Mouse (Mus musculus) testis, postnatal 10 days (tissue): Measurements from ENCODE around the gene Hirip3.
"Not testable (repeated sequence)": the region's sequence is repeated elsewhere in the genome, so short reads cannot be mapped to it uniquely, and the experiment has no call there.

Experiments used
- DNase-seq: peaks from one replicate; pipeline ENCODE4 v3.0.0; 2021; ENCODE audit warnings: low spot score

Gene Hirip3

GRCm38 (mm10) chr7:126855641-126856040 lies 6.1 kb upstream of the Hirip3 start:
- DNase-seq = no peak

GRCm38 (mm10) chr7:126856741-126857420 lies 4.9 kb upstream of the Hirip3 start:
- no peak for DNase-seq

GRCm38 (mm10) chr7:126860987-126861386 lies 785 bp upstream of the Hirip3 start:
- no peak for DNase-seq

GRCm38 (mm10) chr7:126862147-126862784 lies 494 bp downstream of the Hirip3 start, which contains the start of gene Ino80e:
Ino80e (minus strand) TSS chr7:126862377.
- peak; percentile 96 for DNase-seq

GRCm38 (mm10) chr7:126863791-126864190 lies 2.0 kb downstream of the Hirip3 start:
- DNase-seq = no peak

GRCm38 (mm10) chr7:126867534-126867933 lies 5.8 kb downstream of the Hirip3 start:
- DNase-seq = no peak

GRCm38 (mm10) chr7:126868003-126868402 lies 6.2 kb downstream of the Hirip3 start:
- no peak for DNase-seq

GRCm38 (mm10) chr7:126869780-126870519 lies 8.2 kb downstream of the Hirip3 start:
- no peak for DNase-seq

- DNase-seq = no peak
Measured at GRCm38 (mm10) chr7:126870520-126870891, 8.7 kb downstream of the Hirip3 start.

- no peak for DNase-seq
Measured at GRCm38 (mm10) chr7:126877239-126877638, 15.5 kb downstream of the Hirip3 start.

- DNase-seq = no peak
Measured at GRCm38 (mm10) chr7:126881040-126881439, 19.3 kb downstream of the Hirip3 start.

GRCm38 (mm10) chr7:126883731-126884181 lies 22.0 kb downstream of the Hirip3 start:
- DNase-seq = peak; percentile 47

- peak; percentile 97 for DNase-seq
Measured at GRCm38 (mm10) chr7:126884286-126885164, 22.8 kb downstream of the Hirip3 start, which contains the start of gene Taok2. Taok2 (minus strand) TSS chr7:126884703.

GRCm38 (mm10) chr7:126887281-126887680 lies 25.5 kb downstream of the Hirip3 start:
- DNase-seq = no peak

- DNase-seq = no peak
Measured at GRCm38 (mm10) chr7:126888852-126889251, 27.1 kb downstream of the Hirip3 start.

- DNase-seq = peak; percentile 47
Measured at GRCm38 (mm10) chr7:126896912-126897311, 35.1 kb downstream of the Hirip3 start.

GRCm38 (mm10) chr7:126897390-126898101 lies 35.8 kb downstream of the Hirip3 start:
- no peak for DNase-seq

- peak; percentile 99 for DNase-seq
Measured at GRCm38 (mm10) chr7:126898102-126898990, 36.6 kb downstream of the Hirip3 start.

- not testable (repeated sequence) for DNase-seq
Measured at GRCm38 (mm10) chr7:126899781-126900180, 38.0 kb downstream of the Hirip3 start.

GRCm38 (mm10) chr7:126905590-126905989 lies 43.8 kb downstream of the Hirip3 start:
- DNase-seq = no peak
